Mouse (Mus musculus) T-helper 2 cell (primary cell): Measurements from ENCODE around the gene Ank3.

Experiments used
- in situ Hi-C: fragments of 300-600 bp; cut with MboI, MseI; formaldehyde crosslinking; loops from one replicate; pipeline ENCODE4 v1.15.1; 2025; ENCODE audit warnings: high pct_unique_total_duplicates

Ank3 gene

GRCm38 (mm10) chr10:69919746-69920145, 521.2 kb downstream of the Ank3 start:
- in situ Hi-C loops: no loop called here

- in situ Hi-C loops: no loop called here
Observed at GRCm38 (mm10) chr10:69922076-69922475, 523.5 kb downstream of the Ank3 start.

GRCm38 (mm10) chr10:69923801-69924200, 525.2 kb downstream of the Ank3 start:
- in situ Hi-C loops: no loop called here

- in situ Hi-C loops: no loop called here
Observed at GRCm38 (mm10) chr10:69924321-69924720, 525.7 kb downstream of the Ank3 start.

- in situ Hi-C loops: no loop called here
Observed at GRCm38 (mm10) chr10:69924845-69925244, 526.3 kb downstream of the Ank3 start.

- in situ Hi-C loops: no loop called here
Observed at GRCm38 (mm10) chr10:69925285-69926157, 526.9 kb downstream of the Ank3 start.

GRCm38 (mm10) chr10:69926158-69926882, 527.7 kb downstream of the Ank3 start:
- in situ Hi-C loops: no loop called here

GRCm38 (mm10) chr10:69927012-69927411, 528.4 kb downstream of the Ank3 start:
- in situ Hi-C loops: no loop called here

GRCm38 (mm10) chr10:69928358-69928757, 529.8 kb downstream of the Ank3 start:
- in situ Hi-C loops: no loop called here

GRCm38 (mm10) chr10:69930503-69930902, 531.9 kb downstream of the Ank3 start:
- in situ Hi-C loops: no loop called here

GRCm38 (mm10) chr10:69936443-69937067, 538.0 kb downstream of the Ank3 start:
- in situ Hi-C loops: no loop called here

- in situ Hi-C loops: no loop called here
Observed at GRCm38 (mm10) chr10:69937291-69937921, 538.8 kb downstream of the Ank3 start.

- in situ Hi-C loops: no loop called here
Observed at GRCm38 (mm10) chr10:69939144-69939543, 540.6 kb downstream of the Ank3 start.

- in situ Hi-C loops: no loop called here
Observed at GRCm38 (mm10) chr10:69939966-69940365, 541.4 kb downstream of the Ank3 start.

- in situ Hi-C loops: no loop called here
Observed at GRCm38 (mm10) chr10:69941001-69941400, 542.4 kb downstream of the Ank3 start.

- in situ Hi-C loops: no loop called here
Observed at GRCm38 (mm10) chr10:69944845-69945244, 546.3 kb downstream of the Ank3 start.

- in situ Hi-C loops: no loop called here
Observed at GRCm38 (mm10) chr10:69945870-69946269, 547.3 kb downstream of the Ank3 start.

GRCm38 (mm10) chr10:69946271-69946670, 547.7 kb downstream of the Ank3 start:
- in situ Hi-C loops: no loop called here

- in situ Hi-C loops: no loop called here
Observed at GRCm38 (mm10) chr10:69947093-69947492, 548.5 kb downstream of the Ank3 start.

GRCm38 (mm10) chr10:69950236-69950918, 551.8 kb downstream of the Ank3 start:
- in situ Hi-C loops: no loop called here

- in situ Hi-C loops: no loop called here
Observed at GRCm38 (mm10) chr10:69950919-69951236, 552.3 kb downstream of the Ank3 start.
